Mouse (Mus musculus): ENCODE data around the gene Grid1. TPM values are rescaled to one million over a fixed set of nuclear protein-coding genes. Genes with fewer than 3 reads are reported as not detected.

Grid1 gene
- polyA plus RNA-seq, 1 experiment: not detected

GRCm38 (mm10) chr14:35393591-35393990 lies 573.7 kb downstream of the Grid1 start:
- TF ChIP-seq POLR2A (IDR thresholded peaks at IDR 0.05; ENCODE audit: insufficient read length, low read depth) (no peak), POLR2AphosphoS2 (IDR thresholded peaks at IDR 0.05; ENCODE audit: insufficient read length, low read depth) (no peak), REST (IDR thresholded peaks at IDR 0.05; ENCODE audit: insufficient read depth, insufficient read length) (no peak), MYOD1 (IDR thresholded peaks at IDR 0.05; ENCODE audit: control insufficient read depth in 1 of 3, insufficient read length in 2 of 3, low read depth in 2 of 3) (no peak), TCF3 (IDR thresholded peaks at IDR 0.05; ENCODE audit: insufficient read length, low read depth) (no peak), SRF (IDR thresholded peaks at IDR 0.05; ENCODE audit: control insufficient read depth, insufficient read length, low read depth) (no peak), TCF12 (IDR thresholded peaks at IDR 0.05; ENCODE audit: insufficient read depth, poor library complexity, severe bottlenecking) (no peak), MAX (IDR thresholded peaks at IDR 0.05; ENCODE audit: low read depth) (no peak), USF1 (IDR thresholded peaks at IDR 0.05; ENCODE audit: low read depth) (no peak), MYOG (IDR thresholded peaks at IDR 0.05; ENCODE audit: control insufficient read depth in 1 of 3, insufficient read depth in 1 of 3, insufficient read length in 2 of 3, low read depth in 2 of 3) (no peak), CEBPB (IDR thresholded peaks at IDR 0.05; ENCODE audit: insufficient read depth, poor library complexity, severe bottlenecking) (no peak)
- Histone ChIP-seq H3K4me2 (ENCODE audit: low read depth) (no peak overlapping the region), H3K79me2 (ENCODE audit: control insufficient read depth, insufficient read depth) (no peaks in the 10 kb centered on the region), H3K4me3 (no peak overlapping the region), H3ac (ENCODE audit: control insufficient read depth, insufficient read length) (no peak overlapping the region), H3K36me3 (ENCODE audit: control insufficient read depth, insufficient read depth) (no peaks in the 10 kb centered on the region), H3K27me3 (ENCODE audit: control insufficient read depth, insufficient read depth, insufficient read length) (no peaks in the 10 kb centered on the region)

- Histone ChIP-seq H3K4me3 (no peak overlapping the region), H3ac (ENCODE audit: control insufficient read depth, insufficient read length) (no peak overlapping the region), H3K79me2 (ENCODE audit: control insufficient read depth, insufficient read depth) (no peaks in the 10 kb centered on the region), H3K4me2 (ENCODE audit: low read depth) (no peak overlapping the region), H3K36me3 (ENCODE audit: control insufficient read depth, insufficient read depth) (no peaks in the 10 kb centered on the region), H3K27me3 (ENCODE audit: control insufficient read depth, insufficient read depth, insufficient read length) (no peaks in the 10 kb centered on the region)
- no peak for TF ChIP-seq USF1 (IDR thresholded peaks at IDR 0.05; ENCODE audit: low read depth)
- TF ChIP-seq TCF3 (IDR thresholded peaks at IDR 0.05; ENCODE audit: insufficient read length, low read depth): no peak
- no peak for TF ChIP-seq CEBPB (IDR thresholded peaks at IDR 0.05; ENCODE audit: insufficient read depth, poor library complexity, severe bottlenecking)
- TF ChIP-seq TCF12 (IDR thresholded peaks at IDR 0.05; ENCODE audit: insufficient read depth, poor library complexity, severe bottlenecking): no peak
- TF ChIP-seq MAX (IDR thresholded peaks at IDR 0.05; ENCODE audit: low read depth): no peak
- TF ChIP-seq REST (IDR thresholded peaks at IDR 0.05; ENCODE audit: insufficient read depth, insufficient read length): no peak
Observed at GRCm38 (mm10) chr14:35404249-35404908, 584.5 kb downstream of the Grid1 start.

GRCm38 (mm10) chr14:35430259-35430658 lies 610.4 kb downstream of the Grid1 start:
- Histone ChIP-seq H3K4me3 (no peak overlapping the region), H3ac (ENCODE audit: control insufficient read depth, insufficient read length) (no peak overlapping the region), H3K36me3 (ENCODE audit: control insufficient read depth, insufficient read depth) (no peaks in the 10 kb centered on the region), H3K4me2 (ENCODE audit: low read depth) (no peak overlapping the region), H3K27me3 (ENCODE audit: control insufficient read depth, insufficient read depth, insufficient read length) (no peaks in the 10 kb centered on the region), H3K79me2 (ENCODE audit: control insufficient read depth, insufficient read depth) (no peaks in the 10 kb centered on the region)
- TF ChIP-seq USF1 (IDR thresholded peaks at IDR 0.05; ENCODE audit: low read depth) (no peak), MAX (IDR thresholded peaks at IDR 0.05; ENCODE audit: low read depth) (no peak), MYOD1 (IDR thresholded peaks at IDR 0.05; ENCODE audit: control insufficient read depth in 1 of 3, insufficient read length in 2 of 3, low read depth in 2 of 3) (no peak), POLR2A (IDR thresholded peaks at IDR 0.05; ENCODE audit: insufficient read length, low read depth) (no peak), CEBPB (IDR thresholded peaks at IDR 0.05; ENCODE audit: insufficient read depth, poor library complexity, severe bottlenecking) (no peak), REST (IDR thresholded peaks at IDR 0.05; ENCODE audit: insufficient read depth, insufficient read length) (no peak), E2F4 (IDR thresholded peaks at IDR 0.05; ENCODE audit: insufficient read depth) (no peak), SRF (IDR thresholded peaks at IDR 0.05; ENCODE audit: control insufficient read depth, insufficient read length, low read depth) (no peak), TCF3 (IDR thresholded peaks at IDR 0.05; ENCODE audit: insufficient read length, low read depth) (no peak), POLR2AphosphoS2 (IDR thresholded peaks at IDR 0.05; ENCODE audit: insufficient read length, low read depth) (no peak), MYOG (IDR thresholded peaks at IDR 0.05; ENCODE audit: control insufficient read depth in 1 of 3, insufficient read depth in 1 of 3, insufficient read length in 2 of 3, low read depth in 2 of 3) (no peak), TCF12 (IDR thresholded peaks at IDR 0.05; ENCODE audit: insufficient read depth, poor library complexity, severe bottlenecking) (no peak)

- H3K4me3 ChIP-seq: no peak overlapping the region
- TF ChIP-seq E2F4 (IDR thresholded peaks at IDR 0.05; ENCODE audit: insufficient read depth) (no peak), MYOG (IDR thresholded peaks at IDR 0.05; ENCODE audit: control insufficient read depth in 1 of 3, insufficient read depth in 1 of 3, insufficient read length in 2 of 3, low read depth in 2 of 3) (no peak), MYOD1 (IDR thresholded peaks at IDR 0.05; ENCODE audit: control insufficient read depth in 1 of 3, insufficient read length in 2 of 3, low read depth in 2 of 3) (no peak), REST (IDR thresholded peaks at IDR 0.05; ENCODE audit: insufficient read depth, insufficient read length) (no peak), SRF (IDR thresholded peaks at IDR 0.05; ENCODE audit: control insufficient read depth, insufficient read length, low read depth) (no peak), MAX (IDR thresholded peaks at IDR 0.05; ENCODE audit: low read depth) (no peak), TCF12 (IDR thresholded peaks at IDR 0.05; ENCODE audit: insufficient read depth, poor library complexity, severe bottlenecking) (no peak), POLR2A (IDR thresholded peaks at IDR 0.05; ENCODE audit: insufficient read length, low read depth) (no peak), USF1 (IDR thresholded peaks at IDR 0.05; ENCODE audit: low read depth) (no peak), CEBPB (IDR thresholded peaks at IDR 0.05; ENCODE audit: insufficient read depth, poor library complexity, severe bottlenecking) (no peak), TCF3 (IDR thresholded peaks at IDR 0.05; ENCODE audit: insufficient read length, low read depth) (no peak), POLR2AphosphoS2 (IDR thresholded peaks at IDR 0.05; ENCODE audit: insufficient read length, low read depth) (no peak)
- no peak overlapping the region for H3K4me2 ChIP-seq (ENCODE audit: low read depth)
- H3K27me3 ChIP-seq (ENCODE audit: control insufficient read depth, insufficient read depth, insufficient read length): no peaks in the 10 kb centered on the region
- H3K36me3 ChIP-seq (ENCODE audit: control insufficient read depth, insufficient read depth): no peaks in the 10 kb centered on the region
- H3ac ChIP-seq (ENCODE audit: control insufficient read depth, insufficient read length): no peak overlapping the region
- H3K79me2 ChIP-seq (ENCODE audit: control insufficient read depth, insufficient read depth): no peaks in the 10 kb centered on the region
Observed at GRCm38 (mm10) chr14:35453702-35454101, 633.8 kb downstream of the Grid1 start.

Data from myocyte (in vitro differentiated cells).